Mouse (Mus musculus) heart, embryonic 15.5 days (tissue): ENCODE results near the gene Prdm4. TPM values are rescaled to one million over a fixed set of nuclear protein-coding genes. Genes with fewer than 3 reads are reported as not detected.

Experiments used
- ATAC-seq: fragments of 200-750 bp; cut with Nextera tagmentation; replicated peaks from 2 replicates; pipeline ENCODE4 v1.8.0; 2017; ENCODE audit warnings: low read depth, moderate TSS enrichment; ENCODE audit not compliant: insufficient number of reproducible peaks, insufficient read depth, low FRiP score
- H3K27ac ChIP-seq: fragments of 300-500 bp; sonication (generic); 2 replicates; pipeline ENCODE4 v1.5.1; 2015; ENCODE audit warnings: mild to moderate bottlenecking, inconsistent platforms
- H3K27me3 ChIP-seq: fragments of 300-500 bp; sonication (generic); 2 replicates; pipeline ENCODE4 v1.6.1; 2015; ENCODE audit warnings: inconsistent platforms
- H3K36me3 ChIP-seq: fragments of 300-500 bp; sonication (generic); 2 replicates; pipeline ENCODE4 v1.6.1; 2015; ENCODE audit warnings: mild to moderate bottlenecking, inconsistent platforms
- H3K4me1 ChIP-seq: fragments of 300-500 bp; sonication (generic); replicated peaks from 2 replicates; pipeline ENCODE4 v1.6.1; 2015; ENCODE audit warnings: inconsistent platforms
- H3K4me2 ChIP-seq: fragments of 300-500 bp; sonication (generic); 2 replicates; pipeline ENCODE4 v1.6.1; 2015; ENCODE audit warnings: inconsistent platforms, mild to moderate bottlenecking, moderate library complexity
- H3K4me3 ChIP-seq: fragments of 300-500 bp; sonication (generic); 2 replicates; pipeline ENCODE4 v1.5.1; 2015; ENCODE audit warnings: mild to moderate bottlenecking, inconsistent platforms
- H3K9ac ChIP-seq: fragments of 300-500 bp; sonication (generic); 2 replicates; pipeline ENCODE4 v1.6.1; 2015; ENCODE audit warnings: mild to moderate bottlenecking, inconsistent platforms
- H3K9me3 ChIP-seq: fragments of 300-500 bp; sonication (generic); replicated peaks from 2 replicates; pipeline ENCODE4 v1.6.1; 2016; ENCODE audit warnings: inconsistent platforms
- WGBS: fragments of 180-500 bp; shearing (Covaris S2); methylation state at CpG from one replicate; pipeline ENCODE4 v1.1.7; 2015; ENCODE audit warnings: mixed read lengths; 5-methylcytosine and 5-hydroxymethylcytosine counted together
- polyA plus RNA-seq: library from polyadenylated mRNA; unstranded; fragments of >200 nt; fragmentation: Nextera tagmentation; extraction: Ambion mirVana; gene quantifications from 2 replicates; pipeline ENCODE4 v1.2.1, GENCODE M21; 2015

The Prdm4 gene
- polyA plus RNA-seq, 1 experiment from 2014 or later = 7.9 TPM

- Histone ChIP-seq H3K4me2 (no peak overlapping the region), H3K4me3 (no peak overlapping the region), H3K36me3 (no peaks in the 10 kb centered on the region), H3K27me3 (no peaks in the 10 kb centered on the region), H3K4me1 (no peaks in the 10 kb centered on the region; the same call in 1 of the 2 replicates), H3K27ac (no peak overlapping the region), H3K9ac (no peak overlapping the region), H3K9me3 (no peaks in the 10 kb centered on the region)
- 38% methylated on average over 4 of the region's 4 CpGs for WGBS
- no peak for ATAC-seq
These were observed 70.7 kb downstream of the Prdm4 start for GRCm38 (mm10) chr10:85846105-85846862.

Other genes starting within 250 kb of the Prdm4 start
- 37.5 and 44.3 TPM in 2 replicates for gene Pwp1, start 87.6 kb downstream of the Prdm4 start, polyA plus RNA-seq
- not detected in 2 replicates for gene Ascl4, start 10.5 kb upstream of the Prdm4 start, polyA plus RNA-seq
- 110 and 131 TPM in 2 replicates for gene Rtcb, start 40.7 kb upstream of the Prdm4 start, polyA plus RNA-seq
- gene Bpifc, start 94.8 kb upstream of the Prdm4 start, polyA plus RNA-seq = 0.24 TPM in 1 of 2 replicates, not detected in the other
- gene Fbxo7, start 104.8 kb upstream of the Prdm4 start, polyA plus RNA-seq = 18.2 and 23.7 TPM in 2 replicates